Mouse (Mus musculus) hindbrain, embryonic 11.5 days (tissue): ENCODE results near the gene Rsc1a1. TPM values are rescaled to one million over a fixed set of nuclear protein-coding genes. Genes with fewer than 3 reads are reported as not detected.

Experiments
- ATAC-seq: fragments of 200-750 bp; cut with Nextera tagmentation; 2 replicates; pipeline ENCODE4 v1.8.0; 2017; ENCODE audit warnings: mild to moderate bottlenecking, moderate TSS enrichment, moderate library complexity; ENCODE audit not compliant: low FRiP score
- DNase-seq: peaks from one replicate; pipeline ENCODE4 v3.0.0-alpha.2; 2015; ENCODE audit warnings: low spot score
- H3K27ac ChIP-seq: fragments of 300-500 bp; sonication (generic); 2 replicates; pipeline ENCODE4 v1.5.1; 2014; ENCODE audit warnings: mild to moderate bottlenecking, low read depth, low read length
- H3K27me3 ChIP-seq: fragments of 300-500 bp; sonication (generic); 2 replicates; pipeline ENCODE4 v1.6.1; 2014; ENCODE audit warnings: mild to moderate bottlenecking, low read length, moderate library complexity, mixed read lengths; ENCODE audit not compliant: control insufficient read depth, insufficient read depth
- H3K36me3 ChIP-seq: fragments of 300-500 bp; sonication (generic); 2 replicates; pipeline ENCODE4 v1.6.1; 2014; ENCODE audit warnings: mild to moderate bottlenecking, low read length, moderate library complexity, mixed read lengths; ENCODE audit not compliant: control insufficient read depth, insufficient read depth
- H3K4me1 ChIP-seq: fragments of 300-500 bp; sonication (generic); replicated peaks from 2 replicates; pipeline ENCODE4 v1.6.1; 2014; ENCODE audit warnings: low read length, mixed read lengths; ENCODE audit not compliant: control insufficient read depth, insufficient read depth
- H3K4me2 ChIP-seq: fragments of 300-500 bp; sonication (generic); replicated peaks from 2 replicates; pipeline ENCODE4 v1.6.1; 2014; ENCODE audit warnings: mild to moderate bottlenecking, low read depth, low read length
- H3K4me3 ChIP-seq: fragments of 300-500 bp; sonication (generic); 2 replicates; pipeline ENCODE4 v1.5.1; 2014; ENCODE audit warnings: low read depth, low read length
- H3K9ac ChIP-seq: fragments of 300-500 bp; sonication (generic); 2 replicates; pipeline ENCODE4 v1.6.1; 2014; ENCODE audit warnings: low read depth, low read length
- H3K9me3 ChIP-seq: fragments of 300-500 bp; sonication (generic); 2 replicates; pipeline ENCODE4 v1.6.1; 2016; ENCODE audit warnings: low read length; ENCODE audit not compliant: control insufficient read depth
- WGBS: fragments of 180-500 bp; shearing (Covaris S2); extraction: QIAGEN DNeasy Blood & Tissue Kit; methylation state at CpG from one replicate; pipeline ENCODE4 v1.1.7; 2014; 5-methylcytosine and 5-hydroxymethylcytosine counted together
- polyA plus RNA-seq: library from polyadenylated mRNA; unstranded; fragments of >200 nt; fragmentation: Nextera tagmentation; extraction: Ambion mirVana; gene quantifications from 2 replicates; pipeline ENCODE4 v1.2.1, GENCODE M21; 2014

Rsc1a1 gene
- polyA plus RNA-seq, 1 experiment from 2014 or later: 1.9 TPM

GRCm38 (mm10) chr4:141664799-141665198, 20.6 kb downstream of the Rsc1a1 start, which contains the start of gene Plekhm2:
Plekhm2 (minus strand) TSS chr4:141664899.
- peak within 1 kb of the TSS; percentile 85 for H3K4me2 ChIP-seq
- ATAC-seq (peak; percentile 20; the same call in 1 of the 2 replicates), DNase-seq (no peak)
- no peaks in the 10 kb centered on the region for H3K27me3 ChIP-seq
- 0 out of 2 replicates have a peak, but pooled peaks cover 8% of the 10 kb centered on the region for H3K4me1 ChIP-seq
- peak within 1 kb of the TSS; percentile 80 for H3K4me3 ChIP-seq
- WGBS: 69% methylated on average over 8 of the region's 8 CpGs
- peak within 1 kb of the TSS; percentile 60; the same call in 1 of the 2 replicates for H3K27ac ChIP-seq
- no peaks in the 10 kb centered on the region for H3K9me3 ChIP-seq
- H3K36me3 ChIP-seq: no peaks in the 10 kb centered on the region
- H3K9ac ChIP-seq: peak within 1 kb of the TSS; percentile 94

GRCm38 (mm10) chr4:141664011-141664745, 21.2 kb downstream of the Rsc1a1 start:
- DNase-seq (peak; percentile 78), ATAC-seq (peak; percentile 78)
- Histone ChIP-seq H3K4me2 (peak overlapping the region; percentile 85), H3K9ac (peak overlapping the region; percentile 94), H3K27ac (peak overlapping the region; percentile 60; the same call in 1 of the 2 replicates), H3K27me3 (no peaks in the 10 kb centered on the region), H3K9me3 (no peaks in the 10 kb centered on the region), H3K4me1 (0 out of 2 replicates have a peak, but pooled peaks cover 8% of the 10 kb centered on the region), H3K36me3 (no peaks in the 10 kb centered on the region), H3K4me3 (peak overlapping the region; percentile 80)
- WGBS: 2% methylated on average over 38 of the region's 60 CpGs

- ATAC-seq: peak; percentile 39
- WGBS: 6% methylated on average over 28 of the region's 47 CpGs
- Histone ChIP-seq H3K27me3 (no peaks in the 10 kb centered on the region), H3K9me3 (no peaks in the 10 kb centered on the region), H3K4me3 (peak overlapping the region; percentile 80), H3K4me1 (0 out of 2 replicates have a peak, but pooled peaks cover 8% of the 10 kb centered on the region), H3K27ac (peak overlapping the region; percentile 60; the same call in 1 of the 2 replicates), H3K36me3 (no peaks in the 10 kb centered on the region), H3K4me2 (peak overlapping the region; percentile 85), H3K9ac (peak overlapping the region; percentile 94)
- DNase-seq: peak; percentile 62
These were observed 22.1 kb downstream of the Rsc1a1 start for GRCm38 (mm10) chr4:141663122-141663931.

GRCm38 (mm10) chr4:141660884-141661283, 24.5 kb downstream of the Rsc1a1 start:
- Histone ChIP-seq H3K9ac (no peak overlapping the region), H3K4me1 (0 out of 2 replicates have a peak, but pooled peaks cover 8% of the 10 kb centered on the region), H3K4me3 (no peak overlapping the region), H3K27me3 (no peaks in the 10 kb centered on the region), H3K9me3 (no peaks in the 10 kb centered on the region), H3K36me3 (no peaks in the 10 kb centered on the region), H3K27ac (no peak overlapping the region), H3K4me2 (no peak overlapping the region)
- WGBS: 88% methylated on average over 11 of the region's 11 CpGs
- no peak for ATAC-seq
- DNase-seq: no peak

GRCm38 (mm10) chr4:141659739-141660138, 25.7 kb downstream of the Rsc1a1 start:
- Histone ChIP-seq H3K4me2 (no peak overlapping the region), H3K4me3 (no peak overlapping the region), H3K27ac (no peak overlapping the region), H3K27me3 (no peaks in the 10 kb centered on the region), H3K36me3 (no peaks in the 10 kb centered on the region), H3K9ac (no peak overlapping the region), H3K9me3 (no peaks in the 10 kb centered on the region), H3K4me1 (0 out of 2 replicates have a peak, but pooled peaks cover 6% of the 10 kb centered on the region)
- DNase-seq (no peak), ATAC-seq (no peak)
- 72% methylated on average over 4 of the region's 4 CpGs for WGBS

GRCm38 (mm10) chr4:141658846-141659484, 26.4 kb downstream of the Rsc1a1 start:
- 95% methylated on average over 6 of the region's 6 CpGs for WGBS
- H3K36me3 ChIP-seq: no peaks in the 10 kb centered on the region

GRCm38 (mm10) chr4:141656932-141657331, 28.5 kb downstream of the Rsc1a1 start:
- Histone ChIP-seq H3K9me3 (no peaks in the 10 kb centered on the region), H3K4me1 (no peaks in the 10 kb centered on the region), H3K27me3 (no peaks in the 10 kb centered on the region), H3K9ac (no peak overlapping the region), H3K36me3 (no peaks in the 10 kb centered on the region), H3K4me2 (no peak overlapping the region), H3K4me3 (no peak overlapping the region), H3K27ac (no peak overlapping the region)
- 74% methylated on average over 8 of the region's 8 CpGs for WGBS
- DNase-seq: no peak
- ATAC-seq: no peak

More at GRCm38 (mm10) chr4:141658846-141659484, 26.4 kb downstream of the Rsc1a1 start:
- H3K9ac ChIP-seq: no peak overlapping the region
- DNase-seq (no peak), ATAC-seq (no peak)
- H3K9me3 ChIP-seq: no peaks in the 10 kb centered on the region
- H3K4me1 ChIP-seq: 0 out of 2 replicates have a peak, but pooled peaks cover 2% of the 10 kb centered on the region
- no peak overlapping the region for H3K4me3 ChIP-seq
- no peak overlapping the region for H3K27ac ChIP-seq
- H3K27me3 ChIP-seq: no peaks in the 10 kb centered on the region
- no peak overlapping the region for H3K4me2 ChIP-seq

- Histone ChIP-seq H3K36me3 (no peaks in the 10 kb centered on the region), H3K9me3 (no peaks in the 10 kb centered on the region), H3K4me1 (no peaks in the 10 kb centered on the region), H3K27ac (no peak overlapping the region), H3K9ac (no peak overlapping the region), H3K4me2 (no peak overlapping the region), H3K4me3 (no peak overlapping the region), H3K27me3 (no peaks in the 10 kb centered on the region)
- ATAC-seq (no peak), DNase-seq (no peak)
- 88% methylated on average over 12 of the region's 12 CpGs for WGBS
These were observed 29.3 kb downstream of the Rsc1a1 start for GRCm38 (mm10) chr4:141655908-141656608.
